Mouse (Mus musculus) B cell, adult 62 days (primary cell): ENCODE results near the gene Gm47996. TPM values are rescaled to one million over a fixed set of nuclear protein-coding genes. Genes with fewer than 3 reads are reported as not detected.

Source experiments
- total RNA-seq: library from RNA; stranded (reverse); gene quantifications from 4 replicates; pipeline ENCODE4 v1.2.4, GENCODE M21; 2023

The Gm47996 gene
- not detected in 4 replicates for total RNA-seq

GRCm38 (mm10) chr1:151209824-151210355 lies at the start of gene Gm47996:
Gene Gm47996 (plus strand): TSS chr1:151210131.

GRCm38 (mm10) chr1:151182266-151182665 lies 27.7 kb upstream of the Gm47996 start, which contains the start of gene Gm47985:
Gene Gm47985 (plus strand): TSS chr1:151182537.

GRCm38 (mm10) chr1:151192075-151192474 lies 17.9 kb upstream of the Gm47996 start, which contains the start of gene Gm8947:
Gene Gm8947 (plus strand): TSS chr1:151192376.

GRCm38 (mm10) chr1:151198120-151198519 lies 11.8 kb upstream of the Gm47996 start, which contains the start of gene Gm47995:
Gene Gm47995 (plus strand): TSS chr1:151198448.

GRCm38 (mm10) chr1:151203818-151204217 lies 6.1 kb upstream of the Gm47996 start, which contains the start of gene 3110040M04Rik:
Gene 3110040M04Rik (plus strand): TSS chr1:151204121.

Other genes with a start within 250 kb of the Gm47996 start
- 0.09 TPM in 1 of 4 replicates, not detected in the others for gene Hmcn1, start 216.7 kb upstream of the Gm47996 start, total RNA-seq
- not detected in 4 replicates for gene Gm47985, start 27.6 kb upstream of the Gm47996 start, total RNA-seq
- gene Gm8947, start 17.8 kb upstream of the Gm47996 start, total RNA-seq: not detected in 4 replicates
- 0.85 to 0.91 TPM in 2 of 4 replicates, not detected in the others for gene Gm47995, start 11.7 kb upstream of the Gm47996 start, total RNA-seq
- gene 3110040M04Rik, start 6.0 kb upstream of the Gm47996 start, total RNA-seq: 1.5 TPM in 1 of 4 replicates, not detected in the others
- 321 to 352 TPM (median 336 TPM) in 4 replicates for gene Ivns1abp, start 134.3 kb downstream of the Gm47996 start, total RNA-seq
- 35.5 to 45.4 TPM (median 40.3 TPM) in 4 replicates for gene Swt1, start 218.3 kb downstream of the Gm47996 start, total RNA-seq
- gene Trmt1l, start 218.4 kb downstream of the Gm47996 start, total RNA-seq: 40.1 to 44.0 TPM (median 41.5 TPM) in 4 replicates